Mouse (Mus musculus) heart, postnatal 0 days (tissue): ENCODE data around the gene Gm20696.

Experiments
- CTCF ChIP-seq: IDR thresholded peaks from 2 replicates; pipeline ENCODE4 v1.5.1; 2016; ENCODE audit warnings: antibody characterized with exemption, control low read depth, low read depth
- EP300 ChIP-seq: IDR thresholded peaks from 2 replicates; pipeline ENCODE4 v1.6.1; 2016; ENCODE audit warnings: antibody characterized with exemption, low read depth

GRCm38 (mm10) chr6:99320444-99320843, 346.2 kb downstream of the Gm20696 start:
- TF ChIP-seq CTCF (no peak), EP300 (no peak)
